Mouse (Mus musculus) liver, embryonic 15.5 days (tissue): Measurements from ENCODE around the gene Agap2. TPM values are rescaled to one million over a fixed set of nuclear protein-coding genes. Genes with fewer than 3 reads are reported as not detected.
"Not testable (repeated sequence)": the region's sequence is repeated elsewhere in the genome, so short reads cannot be mapped to it uniquely, and the experiment has no call there.

Source experiments
- ATAC-seq: fragments of 200-750 bp; cut with Nextera tagmentation; 2 replicates; pipeline ENCODE4 v1.8.0; 2017; ENCODE audit warnings: moderate number of reproducible peaks, mild to moderate bottlenecking, moderate library complexity; ENCODE audit not compliant: insufficient read depth
- H3K27ac ChIP-seq: fragments of 300-500 bp; sonication (generic); replicated peaks from 2 replicates; pipeline ENCODE4 v1.5.1; 2015; ENCODE audit warnings: mild to moderate bottlenecking, inconsistent platforms
- H3K27me3 ChIP-seq: fragments of 300-500 bp; sonication (generic); 2 replicates; pipeline ENCODE4 v1.6.1; 2015; ENCODE audit warnings: mild to moderate bottlenecking, inconsistent platforms
- H3K36me3 ChIP-seq: fragments of 300-500 bp; sonication (generic); replicated peaks from 2 replicates; pipeline ENCODE4 v1.6.1; 2015; ENCODE audit warnings: moderate library complexity, mild to moderate bottlenecking, inconsistent platforms
- H3K4me1 ChIP-seq: fragments of 300-500 bp; sonication (generic); replicated peaks from 2 replicates; pipeline ENCODE4 v1.6.1; 2015; ENCODE audit warnings: inconsistent platforms
- H3K4me2 ChIP-seq: fragments of 300-500 bp; sonication (generic); 2 replicates; pipeline ENCODE4 v1.6.1; 2015; ENCODE audit warnings: moderate library complexity, mild to moderate bottlenecking, inconsistent platforms
- H3K4me3 ChIP-seq: fragments of 300-500 bp; sonication (generic); replicated peaks from 2 replicates; pipeline ENCODE4 v1.5.1; 2015; ENCODE audit warnings: mild to moderate bottlenecking, inconsistent platforms
- H3K9ac ChIP-seq: fragments of 300-500 bp; sonication (generic); 2 replicates; pipeline ENCODE4 v1.6.1; 2015; ENCODE audit warnings: moderate library complexity, mild to moderate bottlenecking, inconsistent platforms
- H3K9me3 ChIP-seq: fragments of 300-500 bp; sonication (generic); replicated peaks from 2 replicates; pipeline ENCODE4 v1.6.1; 2016; ENCODE audit warnings: inconsistent platforms
- WGBS: fragments of 180-500 bp; shearing (Covaris S2); methylation state at CpG from one replicate; pipeline ENCODE4 v1.1.7; 2015; ENCODE audit warnings: mixed read lengths; ENCODE audit not compliant: insufficient replicate concordance; 5-methylcytosine and 5-hydroxymethylcytosine counted together
- polyA plus RNA-seq: library from polyadenylated mRNA; unstranded; fragments of >200 nt; fragmentation: Nextera tagmentation; extraction: Ambion mirVana; gene quantifications from 2 replicates; pipeline ENCODE4 v1.2.1, GENCODE M21; 2015

Gene Agap2
- polyA plus RNA-seq, 1 experiment from 2014 or later: 0.67 TPM

DNA sequence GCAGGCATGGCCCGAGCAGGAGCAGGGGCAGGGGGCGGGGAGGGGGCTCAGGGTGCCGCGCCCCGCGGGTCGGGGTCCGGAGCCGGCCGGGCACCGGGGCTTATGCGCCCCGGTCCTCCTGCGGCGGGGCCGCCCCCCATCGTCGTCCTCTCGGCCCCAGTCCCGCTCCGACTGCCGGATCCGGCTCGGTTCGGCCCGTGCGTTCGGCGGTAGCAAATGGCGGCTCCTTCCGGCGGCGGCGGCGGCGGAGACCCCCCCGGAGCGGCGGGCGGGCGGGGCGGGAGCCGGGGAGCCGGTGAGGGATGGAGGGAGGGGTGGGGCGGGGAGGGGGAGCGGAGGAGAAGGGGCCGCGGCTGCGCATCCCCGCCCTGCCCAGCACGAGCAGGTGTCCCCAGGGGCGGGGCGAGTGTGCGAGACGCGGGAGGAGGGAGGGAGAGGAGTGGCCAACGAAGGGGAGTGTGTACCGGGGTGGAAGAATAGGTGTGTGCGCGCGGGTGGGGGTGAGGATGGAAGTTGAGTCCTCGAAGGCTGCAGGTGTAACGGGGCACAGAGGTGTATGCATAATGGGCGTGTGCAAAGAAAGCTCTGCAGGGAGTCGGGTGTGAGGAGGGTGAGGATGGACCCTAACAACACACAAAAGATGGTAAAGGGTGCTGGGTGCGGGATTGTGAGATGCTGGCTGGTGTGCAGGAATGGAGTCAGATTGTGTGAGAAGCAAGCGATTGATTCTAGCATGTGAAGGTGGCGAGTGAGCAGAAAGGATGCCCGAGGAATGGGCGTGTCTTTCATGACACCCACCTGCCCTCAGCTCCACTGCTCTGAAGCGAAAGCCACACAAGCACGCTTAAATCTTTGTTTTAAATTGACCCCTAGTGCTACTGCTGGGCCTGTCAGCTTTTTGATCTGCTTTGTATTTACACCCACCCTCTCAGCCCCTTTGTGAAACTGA lies 14.8 kb upstream of the Agap2 start, which contains the start of gene March9:
March9 (minus strand) TSS at position 217 of the 949 bp plus-strand sequence.
- ATAC-seq: no peak
- Histone ChIP-seq H3K27me3 (peaks cover 74% of the 10 kb centered on the region), H3K36me3 (peaks cover 6% of the 10 kb centered on the region), H3K27ac (no peak within 1 kb of the TSS), H3K9me3 (no peaks in the 10 kb centered on the region), H3K4me1 (peaks cover 50% of the 10 kb centered on the region), H3K4me3 (peak within 1 kb of the TSS; percentile 61), H3K4me2 (peak within 1 kb of the TSS; percentile 89), H3K9ac (peak within 1 kb of the TSS; percentile 27; the same call in 1 of the 2 replicates)
- WGBS: 2% methylated on average over 57 of the region's 72 CpGs

DNA sequence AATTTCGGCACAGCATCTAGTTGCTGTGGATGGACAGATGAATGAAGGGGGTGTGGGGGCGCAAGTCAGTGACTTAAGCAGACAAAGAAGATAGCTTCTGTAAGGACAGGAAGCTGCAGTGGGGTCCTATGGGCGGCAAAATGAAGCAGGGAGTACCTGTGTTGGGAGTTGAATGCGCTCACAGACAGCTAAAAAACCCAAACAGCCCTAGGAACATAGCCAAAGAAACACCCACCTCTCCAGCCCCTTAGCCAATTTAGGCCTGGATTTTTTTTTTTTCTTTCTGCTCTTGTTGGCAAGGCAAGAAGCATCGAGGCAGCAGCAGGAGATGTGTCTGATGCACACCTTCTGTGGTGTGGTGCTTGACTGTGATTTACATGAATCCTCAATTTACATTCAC lies 14.0 kb upstream of the Agap2 start:
- Histone ChIP-seq H3K9ac (no peak overlapping the region), H3K27me3 (peaks cover 66% of the 10 kb centered on the region), H3K4me2 (no peak overlapping the region), H3K4me3 (no peak overlapping the region), H3K9me3 (no peaks in the 10 kb centered on the region), H3K4me1 (peaks cover 59% of the 10 kb centered on the region), H3K36me3 (peaks cover 14% of the 10 kb centered on the region), H3K27ac (no peak overlapping the region)
- WGBS: 51% methylated on average over 5 of the region's 5 CpGs
- ATAC-seq: no peak

DNA sequence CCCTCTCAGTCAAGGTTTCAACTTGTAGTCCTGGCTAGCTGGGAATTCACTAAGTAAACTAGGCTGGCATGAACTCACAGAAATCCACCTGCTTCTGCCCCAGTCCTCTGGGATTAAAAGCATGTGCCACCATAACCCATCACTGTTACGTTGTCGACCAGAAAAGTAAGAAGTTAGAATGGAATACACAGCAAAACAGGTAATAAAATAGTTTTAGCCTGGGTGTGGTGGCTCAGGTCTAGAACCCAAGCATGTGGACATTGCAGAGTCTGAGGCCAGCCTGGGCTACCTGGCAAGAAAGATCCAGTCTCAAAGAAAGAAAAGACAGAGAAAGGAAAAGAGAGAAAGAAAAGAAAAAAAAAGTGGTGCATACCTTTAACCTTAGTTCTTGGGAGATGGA lies 13.6 kb upstream of the Agap2 start:
- 54% methylated on average over 2 of the region's 2 CpGs for WGBS
- no peak for ATAC-seq

DNA sequence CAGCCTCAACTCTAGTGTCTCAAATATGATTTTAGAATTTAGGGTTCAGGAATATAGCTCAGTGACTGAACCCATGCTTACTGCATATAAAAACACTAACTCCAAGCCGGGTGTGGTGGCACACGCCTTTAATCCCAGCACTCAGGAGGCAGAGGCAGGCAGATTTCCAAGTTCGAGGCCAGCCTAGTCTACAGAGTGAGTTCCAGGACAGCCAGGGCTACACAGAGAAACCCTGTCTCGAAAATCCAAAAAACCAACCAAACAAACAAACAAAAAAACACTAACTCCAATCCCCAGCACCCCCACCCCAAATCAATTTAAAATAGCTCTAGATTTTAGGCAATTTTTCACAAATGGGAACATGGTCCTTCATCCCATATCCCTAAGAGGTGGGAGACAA lies 13.0 kb upstream of the Agap2 start:
- not testable (repeated sequence) for ATAC-seq, H3K9ac ChIP-seq, H3K4me2 ChIP-seq, H3K4me3 ChIP-seq, H3K9me3 ChIP-seq, H3K27ac ChIP-seq
- 64% methylated on average over 4 of the region's 4 CpGs for WGBS
- H3K27me3 ChIP-seq: peaks cover 57% of the 10 kb centered on the region
- H3K36me3 ChIP-seq: peaks cover 24% of the 10 kb centered on the region
- peaks cover 68% of the 10 kb centered on the region for H3K4me1 ChIP-seq

More for the DNA sequence above, 13.6 kb upstream of the Agap2 start:
- H3K4me2 ChIP-seq: no peak overlapping the region
- peaks cover 18% of the 10 kb centered on the region for H3K36me3 ChIP-seq
- H3K9me3 ChIP-seq: no peaks in the 10 kb centered on the region
- H3K27ac ChIP-seq: no peak overlapping the region
- no peak overlapping the region for H3K4me3 ChIP-seq
- H3K27me3 ChIP-seq: peaks cover 61% of the 10 kb centered on the region
- no peak overlapping the region for H3K9ac ChIP-seq
- H3K4me1 ChIP-seq: peaks cover 62% of the 10 kb centered on the region

DNA sequence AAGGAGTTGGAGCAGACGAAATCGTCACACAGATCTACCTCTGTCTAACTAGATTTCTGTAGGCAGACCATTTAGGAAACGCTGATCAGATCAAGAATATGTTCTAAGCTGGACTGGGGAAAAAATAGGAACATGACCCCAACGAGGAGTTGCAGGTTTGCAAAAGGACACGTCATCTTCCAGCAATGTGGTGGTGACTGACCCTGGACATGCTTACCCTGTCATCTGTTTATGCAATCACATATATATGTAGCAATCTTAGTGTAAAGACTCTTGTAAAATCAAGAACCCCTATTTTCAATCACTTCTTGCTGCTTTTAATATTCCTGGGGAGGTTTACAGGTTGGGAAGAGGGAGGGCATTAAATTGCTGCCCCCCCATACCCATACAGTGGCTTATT lies 12.6 kb upstream of the Agap2 start:
- 64% methylated on average over 5 of the region's 5 CpGs for WGBS
- Histone ChIP-seq H3K4me1 (peaks cover 70% of the 10 kb centered on the region), H3K4me2 (peak overlapping the region; percentile 94)

DNA sequence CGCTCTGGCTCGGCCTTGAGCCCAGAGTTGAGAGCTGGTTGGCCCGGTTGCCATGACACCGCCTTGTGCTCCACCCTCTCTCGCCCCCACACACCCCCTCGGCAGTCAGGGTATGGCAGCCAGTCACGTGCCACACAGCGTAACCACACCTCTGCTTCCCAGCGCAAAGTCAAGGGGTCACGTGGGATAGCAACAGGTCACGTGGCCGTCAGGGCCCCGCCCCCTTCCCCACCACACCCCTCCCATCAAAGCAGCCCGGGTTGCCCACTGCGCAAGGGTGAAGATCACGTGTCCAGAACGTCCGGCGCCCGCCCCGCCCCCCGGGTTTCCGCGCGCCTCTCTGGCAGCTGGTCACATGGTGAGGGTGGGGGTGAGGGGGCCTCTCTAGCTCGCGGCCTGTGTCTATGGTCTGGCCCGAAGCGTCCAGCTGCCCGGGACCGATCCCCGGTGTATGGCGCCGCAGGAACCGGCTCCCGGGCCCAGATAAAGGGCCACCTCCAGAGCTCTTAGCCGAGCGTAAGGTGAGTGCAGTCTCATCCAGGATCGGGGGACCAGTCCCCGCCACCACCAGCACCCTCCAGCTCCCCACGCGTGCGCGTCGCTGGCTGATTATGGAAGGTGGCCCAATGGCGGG lies 11.7 kb upstream of the Agap2 start, which contains the start of gene Cdk4:
Cdk4 (plus strand) TSS at position 296 of the 634 bp plus-strand sequence.
- peak within 1 kb of the TSS; percentile 73 for H3K27ac ChIP-seq
- under 1% methylated on average over 46 of the region's 46 CpGs for WGBS
- peaks cover 79% of the 10 kb centered on the region for H3K4me1 ChIP-seq

More for the DNA sequence above, 12.6 kb upstream of the Agap2 start:
- Histone ChIP-seq H3K4me3 (peak overlapping the region; percentile 71; the same call in 1 of the 2 replicates), H3K9me3 (no peaks in the 10 kb centered on the region), H3K27me3 (peaks cover 53% of the 10 kb centered on the region), H3K9ac (no peak overlapping the region), H3K36me3 (peaks cover 28% of the 10 kb centered on the region), H3K27ac (no peak overlapping the region)
- no peak for ATAC-seq

DNA sequence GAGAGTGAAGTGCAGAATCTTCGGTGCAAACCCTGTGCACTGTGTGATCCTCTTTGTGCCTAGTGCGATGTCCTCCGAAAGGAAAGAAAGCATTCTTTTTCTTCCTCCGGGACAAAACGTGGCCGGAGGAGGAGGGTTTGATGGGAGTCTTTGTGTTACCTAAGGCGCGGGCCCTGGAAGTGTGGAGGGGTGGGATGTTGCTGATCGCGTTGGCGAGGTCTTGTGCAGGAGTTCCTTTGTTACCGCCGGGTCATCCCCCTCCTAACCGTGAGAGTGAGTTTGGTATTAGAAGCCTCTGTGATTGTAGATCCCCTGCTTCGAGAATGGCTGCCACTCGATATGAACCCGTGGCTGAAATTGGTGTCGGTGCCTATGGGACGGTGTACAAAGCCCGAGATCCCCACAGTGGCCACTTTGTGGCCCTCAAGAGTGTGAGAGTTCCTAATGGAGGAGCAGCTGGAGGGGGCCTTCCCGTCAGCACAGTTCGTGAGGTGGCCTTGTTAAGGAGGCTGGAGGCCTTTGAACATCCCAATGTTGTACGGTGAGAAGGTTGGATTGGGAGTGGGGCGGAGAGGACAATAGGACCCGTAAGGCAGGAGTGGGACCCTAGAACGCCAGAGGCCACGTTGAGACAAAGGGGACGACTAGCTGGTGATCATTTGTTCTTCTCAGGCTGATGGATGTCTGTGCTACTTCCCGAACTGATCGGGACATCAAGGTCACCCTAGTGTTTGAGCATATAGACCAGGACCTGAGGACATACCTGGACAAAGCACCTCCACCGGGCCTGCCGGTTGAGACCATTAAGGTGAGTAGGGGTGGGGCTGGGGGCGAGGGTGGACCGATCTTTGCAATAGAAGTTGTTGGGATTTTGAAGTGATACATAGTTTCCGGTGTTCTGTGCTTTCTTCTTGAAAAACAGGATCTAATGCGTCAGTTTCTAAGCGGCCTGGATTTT lies 10.9 kb upstream of the Agap2 start:
- Histone ChIP-seq H3K4me2 (peak overlapping the region; percentile 94), H3K27ac (peak overlapping the region; percentile 73), H3K9ac (peak overlapping the region; percentile 73), H3K9me3 (no peaks in the 10 kb centered on the region), H3K27me3 (peaks cover 36% of the 10 kb centered on the region), H3K4me3 (peak overlapping the region; percentile 71), H3K36me3 (peaks cover 37% of the 10 kb centered on the region), H3K4me1 (peaks cover 80% of the 10 kb centered on the region)
- ATAC-seq: no peak
- 12% methylated on average over 37 of the region's 37 CpGs for WGBS

More for the DNA sequence above, 11.7 kb upstream of the Agap2 start, which contains the start of gene Cdk4:
- H3K4me3 ChIP-seq: peak within 1 kb of the TSS; percentile 71
- peaks cover 44% of the 10 kb centered on the region for H3K27me3 ChIP-seq
- peak within 1 kb of the TSS; percentile 73 for H3K9ac ChIP-seq
- H3K36me3 ChIP-seq: peaks cover 37% of the 10 kb centered on the region
- peak within 1 kb of the TSS; percentile 94 for H3K4me2 ChIP-seq
- no peaks in the 10 kb centered on the region for H3K9me3 ChIP-seq
- peak; percentile 86 for ATAC-seq

DNA sequence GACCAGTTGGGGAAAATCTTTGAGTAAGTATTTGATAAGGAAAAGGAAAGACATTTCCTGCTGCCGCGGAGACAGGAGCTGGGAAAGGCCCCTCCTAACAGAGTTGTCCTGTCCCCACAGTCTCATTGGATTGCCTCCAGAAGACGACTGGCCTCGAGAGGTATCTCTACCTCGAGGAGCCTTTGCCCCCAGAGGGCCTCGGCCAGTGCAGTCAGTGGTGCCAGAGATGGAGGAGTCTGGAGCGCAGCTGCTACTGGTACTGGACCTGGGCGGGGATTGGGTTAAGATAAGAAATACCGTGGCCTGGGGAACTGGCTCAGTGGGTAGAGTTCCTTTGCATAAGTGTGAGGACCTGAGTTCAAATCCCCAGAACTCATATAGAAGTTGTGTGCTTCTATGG lies 9.1 kb upstream of the Agap2 start:
- 0 out of 2 replicates have a peak overlapping the region, but pooled peaks have one; percentile 25 for H3K27ac ChIP-seq
- H3K4me1 ChIP-seq: peaks cover 80% of the 10 kb centered on the region
- WGBS: 49% methylated on average over 9 of the region's 9 CpGs
- peak overlapping the region; percentile 11; the same call in 1 of the 2 replicates for H3K4me2 ChIP-seq
- no peak overlapping the region for H3K9ac ChIP-seq
- H3K27me3 ChIP-seq: peaks cover 18% of the 10 kb centered on the region
- no peak for ATAC-seq
- H3K36me3 ChIP-seq: peaks cover 37% of the 10 kb centered on the region
- no peaks in the 10 kb centered on the region for H3K9me3 ChIP-seq
- no peak overlapping the region for H3K4me3 ChIP-seq

DNA sequence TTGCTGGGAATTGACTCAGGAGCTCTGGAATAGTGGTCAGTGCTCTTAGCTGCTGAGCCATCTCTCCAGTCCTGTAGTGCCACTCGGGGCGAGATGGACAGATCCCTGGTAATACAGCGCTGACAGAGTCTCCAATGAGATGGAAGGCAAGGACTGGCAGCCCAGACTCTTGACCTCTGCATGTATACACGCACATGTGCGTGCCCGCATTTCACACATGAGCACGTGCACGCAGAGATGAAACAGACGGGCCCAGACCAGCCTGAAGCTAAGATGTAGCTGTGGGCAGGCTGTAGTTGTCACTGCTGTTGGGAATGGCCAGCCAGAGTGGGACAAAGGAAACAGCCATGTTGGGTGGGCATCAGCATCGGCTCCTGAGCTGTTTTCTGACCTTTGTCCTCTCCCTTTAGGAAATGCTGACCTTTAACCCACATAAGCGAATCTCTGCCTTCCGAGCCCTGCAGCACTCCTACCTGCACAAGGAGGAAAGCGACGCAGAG lies 8.5 kb upstream of the Agap2 start:
- Histone ChIP-seq H3K9me3 (no peaks in the 10 kb centered on the region), H3K9ac (no peak overlapping the region), H3K27me3 (peaks cover 12% of the 10 kb centered on the region), H3K4me1 (peaks cover 86% of the 10 kb centered on the region), H3K36me3 (peaks cover 37% of the 10 kb centered on the region), H3K4me2 (peak overlapping the region; percentile 17; the same call in 1 of the 2 replicates), H3K4me3 (no peak overlapping the region), H3K27ac (0 out of 2 replicates have a peak overlapping the region, but pooled peaks have one; percentile 0)
- ATAC-seq: no peak
- whole genome bisulfite sequencing: 81% methylated on average over 14 of the region's 14 CpGs
